Mouse (Mus musculus) right cerebral cortex, postnatal 4 days (tissue): Measurements from ENCODE around the gene Parp3.

Source experiments
- DNase-seq: peaks from one replicate; pipeline ENCODE4 v3.0.0-alpha.2; 2022

Parp3 gene

GRCm38 (mm10) chr9:106420608-106421007 is 56.1 kb downstream of the Parp3 start:
- no peak for DNase-seq
